In genomic region chr16:33141758-33142280, GRCm38 (mm10) we compare ENCODE assay signal across 12 mouse cellular contexts.
"Had no signal": no experiment of that assay in that cellular context is flagged by ENCODE, and none has a peak within 500 bp of the region (broad histone marks: within the 10 kb centered on the region; RNA-seq: fewer than 3 reads in every experiment).

No protein-coding gene starts in this region.

- DNase-seq: gastrocnemius, adult 2 months; gastrocnemius, postnatal 10 days; gastrocnemius, postnatal 25 days; heart, adult 18-20 months; heart, postnatal 10 days; heart, postnatal 4 days; kidney, adult 18-20 months; kidney, adult 8-10 months; kidney, postnatal 10 days; kidney, postnatal 25 days; kidney, postnatal 4 days; left cerebral cortex, postnatal 4 days had no signal
